Mouse (Mus musculus) ES-E14 (cell line): Measurements from ENCODE around the gene Fam172a.
"Not testable (repeated sequence)": the region's sequence is repeated elsewhere in the genome, so short reads cannot be mapped to it uniquely, and the experiment has no call there.

Experiments used
- CHD2 ChIP-seq: IDR thresholded peaks from 2 replicates; pipeline ENCODE4 v1.6.1; 2014; ENCODE audit warnings: mild to moderate bottlenecking, low read depth, low read length, inconsistent platforms
- HCFC1 ChIP-seq: IDR thresholded peaks from 2 replicates; pipeline ENCODE4 v1.6.1; 2012; ENCODE audit warnings: low read length, inconsistent platforms, borderline replicate concordance; ENCODE audit not compliant: insufficient read depth

DNA sequence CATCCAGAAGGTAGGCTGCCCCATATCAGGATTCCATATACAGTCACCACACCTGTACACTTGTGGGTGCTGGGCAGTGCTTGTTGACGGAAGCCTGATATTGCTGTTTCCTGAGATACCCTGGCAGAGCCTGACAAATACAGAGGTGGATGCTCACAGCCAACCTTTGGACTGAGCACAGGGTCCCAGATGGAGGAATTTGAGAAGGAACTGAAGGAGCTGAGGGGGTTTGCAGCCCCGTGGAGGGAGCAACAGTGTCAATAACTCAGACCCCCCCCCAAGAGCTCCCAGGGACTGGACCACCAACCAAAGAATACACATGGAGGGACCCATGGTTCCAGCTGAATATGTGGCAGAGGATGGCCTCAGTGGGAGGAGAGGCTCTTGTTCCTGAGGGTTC lies 105.5 kb downstream of the Fam172a start:
- not testable (repeated sequence) for TF ChIP-seq CHD2, HCFC1
